Mouse (Mus musculus): ENCODE measurements around the gene Prrt4. TPM values are rescaled to one million over a fixed set of nuclear protein-coding genes. Genes with fewer than 3 reads are reported as not detected.
"Not testable (repeated sequence)": the region's sequence is repeated elsewhere in the genome, so short reads cannot be mapped to it uniquely, and the experiment has no call there.

Prrt4 gene
- polyA plus RNA-seq, 1 experiment = 0.02 TPM

GRCm38 (mm10) chr6:29166196-29166595 is 13.2 kb downstream of the Prrt4 start:
- Histone ChIP-seq H3K9me3 (ENCODE audit: control insufficient read depth, low read length) (peaks cover 10% of the 10 kb centered on the region; the same call in 1 of the 2 replicates), H3K36me3 (ENCODE audit: control insufficient read depth) (no peaks in the 10 kb centered on the region; the same call in 1 of the 2 replicates), H3K27me3 (ENCODE audit: control insufficient read depth) (peaks cover 55% of the 10 kb centered on the region), H3K4me3 (replicated peaks) (no peak overlapping the region), H3K4me1 (ENCODE audit: control insufficient read depth) (peaks cover 31% of the 10 kb centered on the region)
- TF ChIP-seq GATA1 (IDR thresholded peaks at IDR 0.05; ENCODE audit: low read length) (no peak), TAL1 (IDR thresholded peaks at IDR 0.05; ENCODE audit: low read length) (no peak)

- Histone ChIP-seq H3K9me3 (ENCODE audit: control insufficient read depth, low read length) (no peaks in the 10 kb centered on the region), H3K4me3 (replicated peaks) (peak within 1 kb of the TSS; percentile 85), H3K36me3 (ENCODE audit: control insufficient read depth) (peaks cover 6% of the 10 kb centered on the region), H3K4me1 (ENCODE audit: control insufficient read depth) (peaks cover 24% of the 10 kb centered on the region), H3K27me3 (ENCODE audit: control insufficient read depth) (peaks cover 38% of the 10 kb centered on the region)
- TF ChIP-seq TAL1 (IDR thresholded peaks at IDR 0.05; ENCODE audit: low read length) (no peak), GATA1 (IDR thresholded peaks at IDR 0.05; ENCODE audit: low read length) (no peak)
These were observed 14.8 kb downstream of the Prrt4 start, which contains the start of gene Rbm28 for GRCm38 (mm10) chr6:29164314-29165244. Gene Rbm28 (minus strand): TSS chr6:29165006.

GRCm38 (mm10) chr6:29161291-29161690 is 18.1 kb downstream of the Prrt4 start:
- not testable (repeated sequence) for H3K9me3 ChIP-seq (ENCODE audit: control insufficient read depth, low read length); H3K4me3 ChIP-seq (replicated peaks)
- Histone ChIP-seq H3K4me1 (ENCODE audit: control insufficient read depth) (peaks cover 24% of the 10 kb centered on the region), H3K36me3 (ENCODE audit: control insufficient read depth) (peaks cover 39% of the 10 kb centered on the region), H3K27me3 (ENCODE audit: control insufficient read depth) (peaks cover 11% of the 10 kb centered on the region)

GRCm38 (mm10) chr6:29160786-29161185 is 18.6 kb downstream of the Prrt4 start:
- TF ChIP-seq GATA1 (IDR thresholded peaks at IDR 0.05; ENCODE audit: low read length) (no peak), TAL1 (IDR thresholded peaks at IDR 0.05; ENCODE audit: low read length) (no peak)
- peaks cover 44% of the 10 kb centered on the region for H3K36me3 ChIP-seq (ENCODE audit: control insufficient read depth)
- H3K4me3 ChIP-seq (replicated peaks) = no peak overlapping the region
- H3K4me1 ChIP-seq (ENCODE audit: control insufficient read depth) = peaks cover 24% of the 10 kb centered on the region
- peaks cover 6% of the 10 kb centered on the region for H3K27me3 ChIP-seq (ENCODE audit: control insufficient read depth)
- H3K9me3 ChIP-seq (ENCODE audit: control insufficient read depth, low read length) = no peaks in the 10 kb centered on the region

- no peaks in the 10 kb centered on the region for H3K4me1 ChIP-seq (ENCODE audit: control insufficient read depth)
- no peak overlapping the region for H3K4me3 ChIP-seq (replicated peaks)
- H3K36me3 ChIP-seq (ENCODE audit: control insufficient read depth) = peaks cover 81% of the 10 kb centered on the region
- H3K27me3 ChIP-seq (ENCODE audit: control insufficient read depth) = no peaks in the 10 kb centered on the region
- no peaks in the 10 kb centered on the region for H3K9me3 ChIP-seq (ENCODE audit: control insufficient read depth, low read length)
- TF ChIP-seq GATA1 (IDR thresholded peaks at IDR 0.05; ENCODE audit: low read length) = no peak
- no peak for TF ChIP-seq TAL1 (IDR thresholded peaks at IDR 0.05; ENCODE audit: low read length)
These were observed 23.1 kb downstream of the Prrt4 start for GRCm38 (mm10) chr6:29156326-29156725.

GRCm38 (mm10) chr6:29150001-29150400 is 29.4 kb downstream of the Prrt4 start:
- H3K36me3 ChIP-seq (ENCODE audit: control insufficient read depth) = peaks cover 60% of the 10 kb centered on the region

GRCm38 (mm10) chr6:29147407-29148010 is 31.9 kb downstream of the Prrt4 start:
- no peak overlapping the region for H3K4me3 ChIP-seq (replicated peaks)
- H3K9me3 ChIP-seq (ENCODE audit: control insufficient read depth, low read length) = no peaks in the 10 kb centered on the region
- TF ChIP-seq GATA1 (IDR thresholded peaks at IDR 0.05; ENCODE audit: low read length) (no peak), TAL1 (IDR thresholded peaks at IDR 0.05; ENCODE audit: low read length) (no peak)
- no peaks in the 10 kb centered on the region for H3K27me3 ChIP-seq (ENCODE audit: control insufficient read depth)
- H3K4me1 ChIP-seq (ENCODE audit: control insufficient read depth) = no peaks in the 10 kb centered on the region
- peaks cover 49% of the 10 kb centered on the region for H3K36me3 ChIP-seq (ENCODE audit: control insufficient read depth)

More at GRCm38 (mm10) chr6:29150001-29150400, 29.4 kb downstream of the Prrt4 start:
- H3K4me1 ChIP-seq (ENCODE audit: control insufficient read depth) = no peaks in the 10 kb centered on the region
- no peaks in the 10 kb centered on the region for H3K9me3 ChIP-seq (ENCODE audit: control insufficient read depth, low read length)
- H3K27me3 ChIP-seq (ENCODE audit: control insufficient read depth) = no peaks in the 10 kb centered on the region
- TF ChIP-seq GATA1 (IDR thresholded peaks at IDR 0.05; ENCODE audit: low read length) = no peak
- no peak for TF ChIP-seq TAL1 (IDR thresholded peaks at IDR 0.05; ENCODE audit: low read length)
- H3K4me3 ChIP-seq (replicated peaks) = no peak overlapping the region

- TF ChIP-seq TAL1 (IDR thresholded peaks at IDR 0.05; ENCODE audit: low read length) = no peak
- TF ChIP-seq GATA1 (IDR thresholded peaks at IDR 0.05; ENCODE audit: low read length) = no peak
- Histone ChIP-seq H3K4me3 (replicated peaks) (no peak overlapping the region), H3K27me3 (ENCODE audit: control insufficient read depth) (no peaks in the 10 kb centered on the region), H3K9me3 (ENCODE audit: control insufficient read depth, low read length) (no peaks in the 10 kb centered on the region), H3K4me1 (ENCODE audit: control insufficient read depth) (no peaks in the 10 kb centered on the region), H3K36me3 (ENCODE audit: control insufficient read depth) (peaks cover 49% of the 10 kb centered on the region)
These were observed 32.7 kb downstream of the Prrt4 start for GRCm38 (mm10) chr6:29146641-29147040.
